8 mouse cellular contexts compared by ENCODE assay signal in genomic region chr6:22288004-22288736, GRCm38 (mm10). TPM values are rescaled to one million over a fixed set of nuclear protein-coding genes. Genes with fewer than 3 reads are reported as not detected.
DNase-seq lines count a peak whose midpoint lies in the region; ATAC-seq and TF ChIP-seq lines count a peak whose summit lies in the region.

TSS of gene Wnt16 (plus strand) at chr6:22288227.

- DNase-seq in cerebellum, adult 9-10 months, result no peak
- DNase-seq in testis, postnatal 14 days (ENCODE audit: low spot score), result peak; percentile 10
- DNase-seq in testis, postnatal 10 days (ENCODE audit: low spot score), result no peak
- no peak for DNase-seq in limb, embryonic 14.5 days (ENCODE audit: low spot score)
- peak; percentile 42 for DNase-seq in right cerebral cortex, adult 18-20 months
- no peak for DNase-seq in lung, postnatal 10 days

- peak within 1 kb of the TSS; percentile 44 for H3K4me3 ChIP-seq in hindbrain, embryonic 13.5 days
- H3K4me3 ChIP-seq in limb, embryonic 14.5 days (replicated peaks; ENCODE audit: low read length), result peak within 1 kb of the TSS; percentile 45

- no peak for TF ChIP-seq POLR2A in limb, embryonic 14.5 days (IDR thresholded peaks at IDR 0.05; ENCODE audit: borderline replicate concordance, extremely low read depth, insufficient read depth, insufficient read length)

- H3K4me2 ChIP-seq in hindbrain, embryonic 13.5 days, result peak within 1 kb of the TSS; percentile 77
- peak within 1 kb of the TSS; percentile 88 for H3K4me2 ChIP-seq in limb, embryonic 14.5 days (replicated peaks; ENCODE audit: low read depth, low read length, severe bottlenecking)

- H3K4me1 ChIP-seq in hindbrain, embryonic 13.5 days (replicated peaks), result peaks cover 22% of the 10 kb centered on the region
- peaks cover 15% of the 10 kb centered on the region for H3K4me1 ChIP-seq in limb, embryonic 14.5 days (ENCODE audit: control insufficient read depth, insufficient read depth, low read length)

- WGBS in hindbrain, embryonic 13.5 days, result 2% methylated on average over 20 of the region's 20 CpGs
- WGBS in limb, embryonic 14.5 days, result 1% methylated on average over 20 of the region's 20 CpGs

- H3K27me3 ChIP-seq in hindbrain, embryonic 13.5 days, result peaks cover 60% of the 10 kb centered on the region
- peaks cover 28% of the 10 kb centered on the region for H3K27me3 ChIP-seq in limb, embryonic 14.5 days (ENCODE audit: control insufficient read depth, insufficient read depth, low read length)

- peak within 1 kb of the TSS; percentile 60 for H3K9ac ChIP-seq in hindbrain, embryonic 13.5 days
- peak within 1 kb of the TSS; percentile 36 for H3K9ac ChIP-seq in limb, embryonic 14.5 days (ENCODE audit: low read depth, low read length, severe bottlenecking)

- H3K36me3 ChIP-seq in hindbrain, embryonic 13.5 days, result no peaks in the 10 kb centered on the region
- H3K36me3 ChIP-seq in limb, embryonic 14.5 days (ENCODE audit: control insufficient read depth, insufficient read depth, low read length), result no peaks in the 10 kb centered on the region

- 0 out of 2 replicates have a peak, but pooled peaks have one; percentile 3 for ATAC-seq in cerebellum, adult (ENCODE audit: insufficient number of reproducible peaks, low FRiP score, low TSS enrichment)
- ATAC-seq in hindbrain, embryonic 13.5 days (ENCODE audit: low FRiP score), result peak; percentile 80
- ATAC-seq in limb, embryonic 14.5 days (ENCODE audit: low FRiP score, low read depth), result peak; percentile 60; the same call in 1 of the 2 replicates

- no peak within 1 kb of the TSS for H3K27ac ChIP-seq in hindbrain, embryonic 13.5 days
- H3K27ac ChIP-seq in limb, embryonic 14.5 days (replicated peaks; ENCODE audit: low read depth, low read length), result no peak within 1 kb of the TSS

- H3K9me3 ChIP-seq in hindbrain, embryonic 13.5 days, result no peaks in the 10 kb centered on the region
- no peaks in the 10 kb centered on the region for H3K9me3 ChIP-seq in limb, embryonic 14.5 days (ENCODE audit: control insufficient read depth, low read length)

RNA-seq across cellular contexts. Expression of gene Wnt16, which starts in this region (rescaled TPM):
- polyA plus RNA-seq in hindbrain, embryonic 13.5 days (2015; fragmentation: Nextera tagmentation; extraction: Ambion mirVana), result 0.40 and 0.60 TPM in 2 replicates
- polyA plus RNA-seq in limb, embryonic 14.5 days (2012; rRNA removed), result 6.0 and 6.9 TPM in 2 replicates
- polyA plus RNA-seq in limb, embryonic 14.5 days (2014; fragmentation: Nextera tagmentation; extraction: Ambion mirVana), result 4.6 and 5.4 TPM in 2 replicates

Comparison
In these comparisons a context has a peak if more than half of its experiments do, and no peak if none do; other contexts are left out.
1. DNase-seq: peak in testis, postnatal 14 days (single experiment) and right cerebral cortex, adult 18-20 months (single experiment); none in cerebellum, adult 9-10 months (single experiment), testis, postnatal 10 days (single experiment), limb, embryonic 14.5 days (single experiment) and lung, postnatal 10 days (single experiment).
2. Peak in ATAC-seq, H3K4me3 ChIP-seq, H3K9ac ChIP-seq and H3K4me2 ChIP-seq in hindbrain, embryonic 13.5 days; RNA of the gene not detected or under 1 TPM.
3. ATAC-seq: peak in every context shown above with its lines; median percentile 80 in hindbrain, embryonic 13.5 days; 60 in limb, embryonic 14.5 days; 3 in cerebellum, adult.